Mouse (Mus musculus): ENCODE measurements around the gene Npm3. TPM values are rescaled to one million over a fixed set of nuclear protein-coding genes. Genes with fewer than 3 reads are reported as not detected.
A peak's percentile ranks its signal among the peaks of the same experiment; 100 is the strongest.

The Npm3 gene
- polyA plus RNA-seq, 1 experiment from 2014 or later, result 10.6 TPM

DNA sequence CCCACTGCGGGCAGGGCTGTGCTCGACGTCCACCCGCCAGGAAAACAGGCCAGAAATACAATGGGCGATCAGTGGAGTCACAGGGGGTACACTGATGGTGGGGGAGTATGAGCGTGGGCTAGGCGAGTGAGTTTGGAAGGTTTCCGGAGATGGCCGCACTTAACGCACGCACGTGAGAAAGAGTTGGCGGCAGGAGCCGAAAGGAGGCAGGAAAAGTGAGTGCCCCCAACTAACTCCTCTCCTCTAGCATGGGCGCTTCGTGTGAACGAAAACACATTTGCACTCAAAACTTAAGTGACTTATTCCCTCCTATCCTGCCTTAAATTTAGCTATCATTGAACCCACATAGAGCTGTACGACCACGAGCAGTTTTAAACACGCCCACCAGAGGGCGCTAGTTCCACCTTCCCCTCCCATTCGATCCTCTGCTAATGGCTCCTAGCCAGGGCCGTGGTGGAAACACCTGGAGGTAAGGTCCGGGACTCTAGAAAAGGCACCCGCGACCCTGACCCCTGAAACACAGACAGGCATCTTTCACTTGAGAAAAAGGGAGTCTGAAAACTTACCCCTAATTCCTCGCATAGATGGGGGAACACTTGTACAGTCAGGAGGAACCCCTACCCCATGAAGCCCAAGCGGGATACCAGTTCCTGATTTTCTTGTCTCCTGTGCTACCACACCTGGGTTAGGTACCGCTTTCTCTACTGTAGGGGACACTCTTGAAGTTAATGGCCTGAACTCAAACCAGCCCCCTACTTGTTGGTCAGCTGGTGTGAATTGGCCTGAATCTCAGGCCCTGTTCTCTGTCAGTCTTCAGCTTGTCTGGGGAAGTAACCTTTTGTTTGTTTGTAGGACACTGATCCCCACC lies 3.0 kb downstream of the Npm3 start:
- no peak overlapping the region for H3K9ac ChIP-seq (replicated peaks; ENCODE audit: low read depth, low read length)
- no peak overlapping the region for H3K4me2 ChIP-seq (ENCODE audit: low read length)
- H3K36me3 ChIP-seq (ENCODE audit: control insufficient read depth, insufficient read depth), result no peaks in the 10 kb centered on the region
- H3K27me3 ChIP-seq (replicated peaks; ENCODE audit: control insufficient read depth, insufficient read depth, low read length), result peaks cover 43% of the 10 kb centered on the region
- H3K4me3 ChIP-seq (replicated peaks; ENCODE audit: low read length), result no peak overlapping the region
- peaks cover 41% of the 10 kb centered on the region for H3K4me1 ChIP-seq (replicated peaks; ENCODE audit: control insufficient read depth, insufficient read depth, low read length)
- ATAC-seq, result no peak
- 12% methylated on average over 29 of the region's 29 CpGs for WGBS
- H3K27ac ChIP-seq (ENCODE audit: low read length), result no peak overlapping the region
- H3K9me3 ChIP-seq (ENCODE audit: control insufficient read depth, low read length), result no peaks in the 10 kb centered on the region

DNA sequence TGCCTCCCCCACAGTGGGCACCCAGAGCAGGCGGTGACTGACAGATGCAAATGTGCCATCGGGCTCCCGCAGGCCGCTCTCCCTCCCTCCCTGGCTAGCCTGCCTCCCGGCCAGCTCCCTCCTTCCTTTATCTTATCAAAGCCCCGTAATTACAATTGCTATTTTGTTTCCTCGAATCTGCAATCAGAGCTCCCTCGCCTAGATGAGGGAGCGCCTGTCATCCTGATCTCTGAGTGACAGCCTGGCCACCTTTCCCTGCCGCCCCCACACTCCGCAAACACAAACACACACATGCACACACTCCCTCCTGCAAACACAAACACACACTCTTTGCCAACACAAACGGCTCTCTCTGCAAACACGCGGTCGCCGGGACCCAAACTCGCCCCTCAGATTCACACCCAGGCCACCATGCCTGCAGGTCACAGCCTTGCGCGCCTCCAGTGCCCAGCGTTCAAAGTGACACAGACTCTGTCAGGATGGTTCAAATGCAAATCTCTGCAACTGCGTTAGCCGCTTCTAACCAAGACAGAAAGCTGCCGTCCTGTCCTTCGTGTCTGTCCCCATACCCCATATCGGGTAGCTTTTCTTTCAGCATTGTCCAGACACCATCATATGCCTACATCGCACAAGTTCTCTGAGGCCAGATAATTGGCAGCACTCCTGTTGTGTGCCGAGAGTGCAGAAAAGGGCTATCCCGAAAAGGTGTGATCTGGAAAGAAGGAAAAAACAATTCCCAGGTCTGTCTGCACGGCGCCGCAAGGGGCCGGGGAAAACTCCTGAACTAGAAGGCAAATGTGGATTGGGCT lies 3.8 kb downstream of the Npm3 start:
- no peak for ATAC-seq
- H3K9me3 ChIP-seq (ENCODE audit: control insufficient read depth, low read length), result no peaks in the 10 kb centered on the region
- no peak overlapping the region for H3K9ac ChIP-seq (replicated peaks; ENCODE audit: low read depth, low read length)
- no peak overlapping the region for H3K4me3 ChIP-seq (replicated peaks; ENCODE audit: low read length)
- peaks cover 41% of the 10 kb centered on the region for H3K4me1 ChIP-seq (replicated peaks; ENCODE audit: control insufficient read depth, insufficient read depth, low read length)
- WGBS, result 4% methylated on average over 32 of the region's 32 CpGs
- H3K36me3 ChIP-seq (ENCODE audit: control insufficient read depth, insufficient read depth), result no peaks in the 10 kb centered on the region
- no peak overlapping the region for H3K4me2 ChIP-seq (ENCODE audit: low read length)
- no peak overlapping the region for H3K27ac ChIP-seq (ENCODE audit: low read length)
- H3K27me3 ChIP-seq (replicated peaks; ENCODE audit: control insufficient read depth, insufficient read depth, low read length), result peaks cover 49% of the 10 kb centered on the region

- Histone ChIP-seq H3K4me2 (ENCODE audit: low read length) (no peak overlapping the region), H3K36me3 (ENCODE audit: control insufficient read depth, insufficient read depth) (no peaks in the 10 kb centered on the region), H3K27ac (ENCODE audit: low read length) (no peak overlapping the region), H3K4me1 (replicated peaks; ENCODE audit: control insufficient read depth, insufficient read depth, low read length) (peaks cover 33% of the 10 kb centered on the region), H3K9me3 (ENCODE audit: control insufficient read depth, low read length) (no peaks in the 10 kb centered on the region), H3K9ac (replicated peaks; ENCODE audit: low read depth, low read length) (no peak overlapping the region), H3K27me3 (replicated peaks; ENCODE audit: control insufficient read depth, insufficient read depth, low read length) (peaks cover 65% of the 10 kb centered on the region), H3K4me3 (replicated peaks; ENCODE audit: low read length) (no peak overlapping the region)
- no peak for ATAC-seq
- WGBS, result 14% methylated on average over 7 of the region's 7 CpGs
Observed at GRCm38 (mm10) chr19:45743619-45744018, 5.8 kb downstream of the Npm3 start.

- Histone ChIP-seq H3K4me2 (ENCODE audit: low read length) (peak overlapping the region; percentile 64), H3K27me3 (replicated peaks; ENCODE audit: control insufficient read depth, insufficient read depth, low read length) (peaks cover 70% of the 10 kb centered on the region), H3K9ac (replicated peaks; ENCODE audit: low read depth, low read length) (no peak overlapping the region), H3K9me3 (ENCODE audit: control insufficient read depth, low read length) (no peaks in the 10 kb centered on the region), H3K27ac (ENCODE audit: low read length) (no peak overlapping the region), H3K4me1 (replicated peaks; ENCODE audit: control insufficient read depth, insufficient read depth, low read length) (peaks cover 28% of the 10 kb centered on the region), H3K4me3 (replicated peaks; ENCODE audit: low read length) (peak overlapping the region; percentile 40), H3K36me3 (ENCODE audit: control insufficient read depth, insufficient read depth) (no peaks in the 10 kb centered on the region)
- no peak for ATAC-seq
- 3% methylated on average over 20 of the region's 44 CpGs for WGBS
Observed at GRCm38 (mm10) chr19:45742984-45743575, 6.3 kb downstream of the Npm3 start.

DNA sequence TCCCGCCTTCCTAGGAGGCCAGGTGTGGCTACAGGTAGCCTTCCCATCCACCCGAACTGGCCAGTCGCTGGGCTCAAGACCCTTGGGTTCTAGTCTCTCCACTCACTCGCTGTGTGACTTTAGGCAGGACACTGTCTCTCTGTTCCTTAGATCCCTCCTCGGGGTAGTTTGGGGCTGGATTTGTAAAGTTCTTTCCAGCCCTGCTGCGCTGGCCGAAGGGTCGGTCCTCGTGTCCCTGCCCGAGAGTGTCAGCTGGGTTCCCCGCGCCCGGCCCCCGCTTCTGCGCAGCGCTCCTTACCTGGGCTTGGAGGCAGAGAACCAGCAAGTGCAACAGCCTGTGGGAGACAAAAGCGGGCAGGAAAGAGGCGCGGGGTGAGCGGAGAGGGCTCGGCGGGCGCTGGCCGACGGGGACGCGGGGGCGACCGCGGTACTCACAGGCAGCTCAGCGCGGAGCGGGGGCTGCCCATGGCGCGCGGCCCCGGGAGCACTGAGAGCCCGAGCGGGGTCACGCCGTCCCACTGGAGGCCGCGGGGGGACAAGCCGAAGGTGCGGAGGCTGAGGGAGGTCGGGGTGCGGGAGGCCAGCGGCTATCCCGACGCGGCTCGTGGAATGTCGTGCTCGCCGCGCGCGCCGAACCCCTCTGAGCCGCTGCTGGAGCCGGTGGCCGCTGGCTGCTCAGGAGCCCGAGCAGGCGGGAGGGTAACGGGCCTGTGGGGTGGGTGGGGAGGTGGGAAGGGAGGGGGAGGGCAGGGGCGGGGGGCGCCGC lies 7.0 kb downstream of the Npm3 start, which contains the start of gene Fgf8:
TSS of gene Fgf8 (minus strand) at position 698 of the 766 bp plus-strand sequence.
- H3K36me3 ChIP-seq (ENCODE audit: control insufficient read depth, insufficient read depth), result no peaks in the 10 kb centered on the region
- peak within 1 kb of the TSS; percentile 48; the same call in 1 of the 2 replicates for H3K9ac ChIP-seq (replicated peaks; ENCODE audit: low read depth, low read length)
- H3K27ac ChIP-seq (ENCODE audit: low read length), result no peak within 1 kb of the TSS
- no peaks in the 10 kb centered on the region for H3K9me3 ChIP-seq (ENCODE audit: control insufficient read depth, low read length)
- peak within 1 kb of the TSS; percentile 64 for H3K4me2 ChIP-seq (ENCODE audit: low read length)
- no peak for ATAC-seq
- peak within 1 kb of the TSS; percentile 40 for H3K4me3 ChIP-seq (replicated peaks; ENCODE audit: low read length)
- WGBS, result 0% methylated on average over 54 of the region's 68 CpGs
- H3K4me1 ChIP-seq (replicated peaks; ENCODE audit: control insufficient read depth, insufficient read depth, low read length), result peaks cover 28% of the 10 kb centered on the region
- peaks cover 76% of the 10 kb centered on the region for H3K27me3 ChIP-seq (replicated peaks; ENCODE audit: control insufficient read depth, insufficient read depth, low read length)

GRCm38 (mm10) chr19:45741431-45742217 lies 7.8 kb downstream of the Npm3 start:
- ATAC-seq, result no peak
- Histone ChIP-seq H3K4me1 (replicated peaks; ENCODE audit: control insufficient read depth, insufficient read depth, low read length) (peaks cover 35% of the 10 kb centered on the region), H3K4me2 (ENCODE audit: low read length) (no peak overlapping the region), H3K27ac (ENCODE audit: low read length) (no peak overlapping the region), H3K27me3 (replicated peaks; ENCODE audit: control insufficient read depth, insufficient read depth, low read length) (peaks cover 78% of the 10 kb centered on the region), H3K9me3 (ENCODE audit: control insufficient read depth, low read length) (no peaks in the 10 kb centered on the region), H3K4me3 (replicated peaks; ENCODE audit: low read length) (no peak overlapping the region; the same call in 1 of the 2 replicates), H3K36me3 (ENCODE audit: control insufficient read depth, insufficient read depth) (no peaks in the 10 kb centered on the region), H3K9ac (replicated peaks; ENCODE audit: low read depth, low read length) (no peak overlapping the region)
- WGBS, result 1% methylated on average over 45 of the region's 45 CpGs

DNA sequence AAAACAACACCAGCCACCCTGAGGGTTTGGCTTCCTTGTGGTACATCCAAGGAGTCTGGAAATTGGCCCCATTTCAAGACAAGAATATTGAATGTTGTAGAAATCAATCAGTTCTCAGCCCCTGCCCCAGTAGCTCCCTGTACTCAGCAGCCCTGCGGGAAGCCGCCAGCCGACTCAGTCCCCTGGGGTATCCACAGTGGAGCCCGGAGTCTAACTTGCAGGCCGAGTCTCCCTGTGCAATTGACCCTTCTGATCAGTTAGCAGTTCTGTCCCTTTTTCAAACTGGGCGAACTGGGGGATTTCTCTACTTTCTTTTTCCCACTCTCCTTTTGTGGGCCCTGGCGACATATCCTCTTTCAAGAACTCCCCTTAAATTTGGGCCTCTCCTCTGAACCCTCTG lies 8.6 kb downstream of the Npm3 start:
- Histone ChIP-seq H3K27ac (ENCODE audit: low read length) (no peak overlapping the region), H3K9ac (replicated peaks; ENCODE audit: low read depth, low read length) (no peak overlapping the region), H3K9me3 (ENCODE audit: control insufficient read depth, low read length) (no peaks in the 10 kb centered on the region), H3K4me1 (replicated peaks; ENCODE audit: control insufficient read depth, insufficient read depth, low read length) (peaks cover 35% of the 10 kb centered on the region), H3K36me3 (ENCODE audit: control insufficient read depth, insufficient read depth) (no peaks in the 10 kb centered on the region), H3K4me2 (ENCODE audit: low read length) (no peak overlapping the region), H3K27me3 (replicated peaks; ENCODE audit: control insufficient read depth, insufficient read depth, low read length) (peaks cover 80% of the 10 kb centered on the region), H3K4me3 (replicated peaks; ENCODE audit: low read length) (no peak overlapping the region)
- ATAC-seq, result no peak
- 3% methylated on average over 7 of the region's 7 CpGs for WGBS

GRCm38 (mm10) chr19:45740233-45740632 lies 9.2 kb downstream of the Npm3 start:
- Histone ChIP-seq H3K36me3 (ENCODE audit: control insufficient read depth, insufficient read depth) (no peaks in the 10 kb centered on the region), H3K27ac (ENCODE audit: low read length) (no peak overlapping the region), H3K9me3 (ENCODE audit: control insufficient read depth, low read length) (no peaks in the 10 kb centered on the region), H3K9ac (replicated peaks; ENCODE audit: low read depth, low read length) (no peak overlapping the region), H3K4me3 (replicated peaks; ENCODE audit: low read length) (no peak overlapping the region), H3K4me1 (replicated peaks; ENCODE audit: control insufficient read depth, insufficient read depth, low read length) (peaks cover 29% of the 10 kb centered on the region), H3K4me2 (ENCODE audit: low read length) (no peak overlapping the region), H3K27me3 (replicated peaks; ENCODE audit: control insufficient read depth, insufficient read depth, low read length) (peaks cover 79% of the 10 kb centered on the region)
- under 1% methylated on average over 13 of the region's 13 CpGs for WGBS
- ATAC-seq, result no peak
